Mouse (Mus musculus) embryonic facial prominence, embryonic 13.5 days (tissue): Measurements from ENCODE around the gene Lrrc23. TPM values are rescaled to one million over a fixed set of nuclear protein-coding genes. Genes with fewer than 3 reads are reported as not detected.
"Not testable (repeated sequence)": the region's sequence is repeated elsewhere in the genome, so short reads cannot be mapped to it uniquely, and the experiment has no call there.

Source experiments
- ATAC-seq: fragments of 200-750 bp; cut with Nextera tagmentation; 2 replicates; pipeline ENCODE4 v1.8.0; 2017; ENCODE audit warnings: low read depth; ENCODE audit not compliant: insufficient number of reproducible peaks, insufficient read depth, low FRiP score, low TSS enrichment
- H3K27ac ChIP-seq: fragments of 300-500 bp; sonication (generic); 2 replicates; pipeline ENCODE4 v1.5.1; 2015; ENCODE audit warnings: moderate library complexity, mild to moderate bottlenecking, inconsistent platforms
- H3K27me3 ChIP-seq: fragments of 300-500 bp; sonication (generic); 2 replicates; pipeline ENCODE4 v1.6.1; 2015; ENCODE audit warnings: mild to moderate bottlenecking, inconsistent platforms
- H3K36me3 ChIP-seq: fragments of 300-500 bp; sonication (generic); 2 replicates; pipeline ENCODE4 v1.6.1; 2015; ENCODE audit warnings: mild to moderate bottlenecking, inconsistent platforms
- H3K4me1 ChIP-seq: fragments of 300-500 bp; sonication (generic); 2 replicates; pipeline ENCODE4 v1.6.1; 2015; ENCODE audit warnings: inconsistent platforms
- H3K4me2 ChIP-seq: fragments of 300-500 bp; sonication (generic); 2 replicates; pipeline ENCODE4 v1.6.1; 2015; ENCODE audit warnings: moderate library complexity, mild to moderate bottlenecking, inconsistent platforms
- H3K4me3 ChIP-seq: fragments of 300-500 bp; sonication (generic); 2 replicates; pipeline ENCODE4 v1.5.1; 2015; ENCODE audit warnings: mild to moderate bottlenecking, inconsistent platforms
- H3K9ac ChIP-seq: fragments of 300-500 bp; sonication (generic); 2 replicates; pipeline ENCODE4 v1.6.1; 2015; ENCODE audit warnings: mild to moderate bottlenecking, inconsistent platforms
- H3K9me3 ChIP-seq: fragments of 300-500 bp; sonication (generic); 2 replicates; pipeline ENCODE4 v1.6.1; 2016; ENCODE audit warnings: inconsistent platforms
- WGBS: fragments of 180-500 bp; shearing (Covaris S2); methylation state at CpG from one replicate; pipeline ENCODE4 v1.1.7; 2015; ENCODE audit warnings: mixed read lengths; 5-methylcytosine and 5-hydroxymethylcytosine counted together
- polyA plus RNA-seq: library from polyadenylated mRNA; unstranded; fragments of >200 nt; fragmentation: Nextera tagmentation; extraction: Ambion mirVana; gene quantifications from 2 replicates; pipeline ENCODE4 v1.2.1, GENCODE M21; 2015

Lrrc23 gene
- polyA plus RNA-seq, 1 experiment from 2014 or later, result 0.97 TPM

- peak overlapping the region; percentile 91 for H3K27ac ChIP-seq
- no peaks in the 10 kb centered on the region for H3K27me3 ChIP-seq
- peaks cover 15% of the 10 kb centered on the region for H3K36me3 ChIP-seq
- WGBS, result 69% methylated on average over 7 of the region's 7 CpGs
- no peak for ATAC-seq
- H3K4me3 ChIP-seq, result peak overlapping the region; percentile 55
- H3K9me3 ChIP-seq, result no peaks in the 10 kb centered on the region
- peaks cover 39% of the 10 kb centered on the region for H3K4me1 ChIP-seq
- peak overlapping the region; percentile 70; the same call in 1 of the 2 replicates for H3K9ac ChIP-seq
- peak overlapping the region; percentile 81 for H3K4me2 ChIP-seq
These were observed 27.1 kb upstream of the Lrrc23 start for GRCm38 (mm10) chr6:124806446-124807140.

- Histone ChIP-seq H3K4me1 (peaks cover 36% of the 10 kb centered on the region), H3K36me3 (peaks cover 6% of the 10 kb centered on the region; the same call in 1 of the 2 replicates), H3K4me2 (peak overlapping the region; percentile 81), H3K9ac (peak overlapping the region; percentile 70), H3K27me3 (no peaks in the 10 kb centered on the region), H3K4me3 (peak overlapping the region; percentile 55), H3K27ac (peak overlapping the region; percentile 91), H3K9me3 (no peaks in the 10 kb centered on the region)
- ATAC-seq, result peak; percentile 79
- WGBS, result under 1% methylated on average over 34 of the region's 34 CpGs
These were observed 26.1 kb upstream of the Lrrc23 start for GRCm38 (mm10) chr6:124805341-124806321.

DNA sequence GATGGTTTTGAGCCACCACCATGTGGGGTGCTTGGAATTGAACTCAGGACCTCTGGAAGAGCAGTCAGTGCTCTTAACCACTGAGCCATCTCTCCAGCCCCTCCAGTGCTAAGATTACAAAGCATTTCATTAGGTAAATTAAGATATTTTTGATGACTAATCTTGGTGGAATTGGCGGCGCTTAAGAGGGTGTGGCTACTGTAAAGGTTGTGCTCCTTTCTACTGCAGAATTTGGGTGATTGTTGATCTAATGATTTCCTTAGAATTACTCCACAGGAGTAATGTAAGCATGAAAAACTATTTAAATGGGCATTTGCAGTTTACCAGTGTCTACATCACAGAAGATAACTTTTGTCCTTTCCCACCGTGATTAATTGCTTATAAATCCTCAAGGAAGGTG, 24.8 kb upstream of the Lrrc23 start:
- H3K4me3 ChIP-seq, result no peak overlapping the region
- no peak for ATAC-seq

DNA sequence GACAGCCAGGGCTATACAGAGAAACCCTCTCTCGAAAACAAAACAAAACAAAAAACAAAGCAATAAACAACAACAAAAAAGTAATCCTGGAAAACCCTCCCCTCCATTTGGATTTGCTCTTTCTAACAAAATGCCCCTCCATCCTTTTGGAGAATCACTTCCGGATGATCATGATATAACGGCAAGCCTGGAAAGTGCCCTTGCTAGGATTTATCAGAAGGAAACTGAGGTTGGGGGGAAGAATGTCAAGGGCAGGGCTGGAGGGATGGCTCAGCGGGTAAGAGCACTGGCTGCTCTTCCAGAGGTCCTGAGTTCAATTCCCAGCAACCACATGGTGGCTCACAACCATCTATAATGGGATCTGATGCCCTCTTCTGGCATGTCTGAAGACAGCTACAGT, 24.2 kb upstream of the Lrrc23 start:
- H3K9me3 ChIP-seq, H3K4me2 ChIP-seq: not testable (repeated sequence)

More for the DNA sequence above, 24.8 kb upstream of the Lrrc23 start:
- Histone ChIP-seq H3K9me3 (no peaks in the 10 kb centered on the region), H3K27ac (no peak overlapping the region), H3K4me2 (no peak overlapping the region), H3K4me1 (peaks cover 25% of the 10 kb centered on the region), H3K36me3 (no peaks in the 10 kb centered on the region), H3K9ac (no peak overlapping the region), H3K27me3 (no peaks in the 10 kb centered on the region)
- WGBS, result 93% methylated on average over 3 of the region's 3 CpGs

GRCm38 (mm10) chr6:124803061-124803460, 23.5 kb upstream of the Lrrc23 start:
- no peak overlapping the region for H3K9ac ChIP-seq
- H3K9me3 ChIP-seq, result no peaks in the 10 kb centered on the region
- no peak overlapping the region for H3K4me3 ChIP-seq
- no peak for ATAC-seq
- H3K4me2 ChIP-seq, result no peak overlapping the region
- no peak overlapping the region for H3K27ac ChIP-seq
- no peaks in the 10 kb centered on the region for H3K36me3 ChIP-seq
- H3K4me1 ChIP-seq, result peaks cover 19% of the 10 kb centered on the region
- no peaks in the 10 kb centered on the region for H3K27me3 ChIP-seq
- WGBS, result 77% methylated on average over 3 of the region's 3 CpGs

More for the DNA sequence above, 24.2 kb upstream of the Lrrc23 start:
- H3K4me1 ChIP-seq, result peaks cover 21% of the 10 kb centered on the region
- not testable (repeated sequence) for H3K27me3 ChIP-seq, H3K4me3 ChIP-seq, H3K27ac ChIP-seq, H3K36me3 ChIP-seq, H3K9ac ChIP-seq, ATAC-seq
- WGBS, result 94% methylated on average over 4 of the region's 4 CpGs

DNA sequence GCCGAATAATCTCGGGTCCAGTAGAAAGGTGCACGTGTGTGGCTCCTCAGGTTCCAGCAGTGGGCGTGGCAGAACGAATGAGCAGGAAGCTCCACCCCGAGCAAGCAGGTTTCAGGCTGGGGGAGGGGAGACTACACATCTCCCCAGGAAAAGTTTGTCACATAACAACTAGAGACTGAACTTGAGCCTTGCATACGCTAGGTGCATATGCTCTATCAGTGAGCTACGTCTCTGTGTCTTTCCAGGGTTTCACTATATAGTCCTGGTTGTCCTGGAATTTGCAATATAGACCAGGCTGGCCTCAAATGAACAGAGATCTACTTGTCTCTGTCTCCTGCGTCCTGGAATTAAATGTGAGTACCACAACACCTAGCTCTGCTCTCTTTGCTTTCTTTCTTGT, 22.9 kb upstream of the Lrrc23 start:
- Histone ChIP-seq H3K27ac (peak overlapping the region; percentile 51; the same call in 1 of the 2 replicates), H3K4me3 (peak overlapping the region; percentile 20), H3K4me1 (peaks cover 17% of the 10 kb centered on the region), H3K4me2 (peak overlapping the region; percentile 47)
- not testable (repeated sequence) for H3K36me3 ChIP-seq, ATAC-seq, H3K9me3 ChIP-seq, H3K27me3 ChIP-seq, H3K9ac ChIP-seq
- WGBS, result 5% methylated on average over 6 of the region's 9 CpGs

- Histone ChIP-seq H3K9me3 (no peaks in the 10 kb centered on the region), H3K27me3 (no peaks in the 10 kb centered on the region), H3K27ac (no peak overlapping the region), H3K4me2 (no peak overlapping the region), H3K4me1 (no peaks in the 10 kb centered on the region), H3K4me3 (no peak overlapping the region), H3K9ac (no peak overlapping the region), H3K36me3 (no peaks in the 10 kb centered on the region)
- WGBS, result 66% methylated on average over 2 of the region's 2 CpGs
- no peak for ATAC-seq
These were observed 16.7 kb upstream of the Lrrc23 start for GRCm38 (mm10) chr6:124796200-124796599.

- H3K4me3 ChIP-seq, result no peak overlapping the region
- H3K27ac ChIP-seq, result no peak overlapping the region
- H3K9me3 ChIP-seq, result no peaks in the 10 kb centered on the region
- no peaks in the 10 kb centered on the region for H3K36me3 ChIP-seq
- H3K4me2 ChIP-seq, result no peak overlapping the region
- 72% methylated on average over 4 of the region's 4 CpGs for WGBS
- no peak overlapping the region for H3K9ac ChIP-seq
- H3K4me1 ChIP-seq, result no peaks in the 10 kb centered on the region
- no peak for ATAC-seq
- no peaks in the 10 kb centered on the region for H3K27me3 ChIP-seq
These were observed 16.3 kb upstream of the Lrrc23 start for GRCm38 (mm10) chr6:124795781-124796180.

- no peaks in the 10 kb centered on the region for H3K27me3 ChIP-seq
- WGBS, result 87% methylated on average over 3 of the region's 3 CpGs
- peaks cover 8% of the 10 kb centered on the region; the same call in 1 of the 2 replicates for H3K4me1 ChIP-seq
- H3K9ac ChIP-seq, result no peak overlapping the region
- no peak overlapping the region for H3K27ac ChIP-seq
- H3K36me3 ChIP-seq, result no peaks in the 10 kb centered on the region
- ATAC-seq, result no peak
- no peak overlapping the region for H3K4me2 ChIP-seq
- H3K4me3 ChIP-seq, result no peak overlapping the region
- no peaks in the 10 kb centered on the region for H3K9me3 ChIP-seq
These were observed 12.4 kb upstream of the Lrrc23 start for GRCm38 (mm10) chr6:124791911-124792310.

DNA sequence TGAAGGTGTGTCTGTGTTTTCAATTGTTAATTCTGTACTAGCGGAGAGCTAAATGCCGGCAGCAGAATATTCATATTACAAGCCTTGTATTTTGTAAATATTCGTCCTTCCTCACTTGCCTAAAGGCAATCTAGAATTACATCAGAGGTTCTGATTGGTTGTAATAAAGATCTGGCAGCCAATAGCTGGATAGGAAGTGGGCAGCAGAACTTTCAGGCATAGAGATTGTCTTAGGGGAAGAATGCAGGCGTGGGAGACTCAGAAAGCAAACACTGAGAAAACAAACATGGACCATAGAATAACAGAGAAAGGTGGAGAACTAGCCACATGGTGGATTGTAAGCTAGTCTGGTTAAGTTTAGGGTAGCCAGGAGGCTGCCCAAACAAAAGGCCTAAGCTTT, 10.6 kb upstream of the Lrrc23 start:
- no peak for ATAC-seq
- 26% methylated on average over 4 of the region's 4 CpGs for WGBS
- H3K4me1 ChIP-seq, result peaks cover 8% of the 10 kb centered on the region; the same call in 1 of the 2 replicates
- no peaks in the 10 kb centered on the region for H3K9me3 ChIP-seq
- no peak overlapping the region for H3K4me3 ChIP-seq
- H3K27ac ChIP-seq, result peak overlapping the region; percentile 55; the same call in 1 of the 2 replicates
- no peak overlapping the region for H3K4me2 ChIP-seq
- no peak overlapping the region for H3K9ac ChIP-seq
- no peaks in the 10 kb centered on the region for H3K36me3 ChIP-seq
- no peaks in the 10 kb centered on the region for H3K27me3 ChIP-seq

DNA sequence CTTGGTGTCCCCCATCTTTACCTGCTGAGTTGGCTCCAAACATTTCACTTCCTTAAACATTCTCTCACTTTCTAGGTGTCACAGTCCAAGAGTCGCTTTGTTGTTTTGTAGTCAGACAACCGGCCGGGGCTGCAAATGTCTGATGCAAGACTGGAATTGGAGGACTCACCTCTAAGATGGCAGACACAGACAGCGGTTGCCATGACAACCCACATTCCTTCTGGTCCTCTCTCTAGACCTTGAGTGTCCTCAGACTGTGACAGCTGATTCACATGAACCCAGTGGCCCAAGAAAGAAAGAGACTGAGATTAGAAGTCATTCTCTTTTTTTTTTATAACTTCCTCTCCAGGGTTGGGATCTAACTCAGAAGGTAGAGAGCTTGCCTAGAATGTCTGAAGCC, 10.0 kb upstream of the Lrrc23 start:
- H3K27ac ChIP-seq, result 0 out of 2 replicates have a peak overlapping the region, but pooled peaks have one; percentile 1
- no peaks in the 10 kb centered on the region for H3K9me3 ChIP-seq
- peaks cover 8% of the 10 kb centered on the region; the same call in 1 of the 2 replicates for H3K4me1 ChIP-seq
- no peaks in the 10 kb centered on the region for H3K27me3 ChIP-seq
- H3K9ac ChIP-seq, result no peak overlapping the region
- WGBS, result 87% methylated on average over 4 of the region's 4 CpGs
- H3K4me2 ChIP-seq, result no peak overlapping the region
- no peaks in the 10 kb centered on the region for H3K36me3 ChIP-seq
- ATAC-seq, result no peak
- no peak overlapping the region for H3K4me3 ChIP-seq
